Mouse (Mus musculus): ENCODE results near the gene Pgap2.
"Not testable (repeated sequence)": the region's sequence is repeated elsewhere in the genome, so short reads cannot be mapped to it uniquely, and the experiment has no call there.

Pgap2 gene

GRCm38 (mm10) chr7:102242371-102242770, 32.4 kb downstream of the Pgap2 start:
- DNase-seq (ENCODE audit: low read depth, low spot score): no peak

- no peak for DNase-seq (ENCODE audit: low read depth, low spot score)
Measured at GRCm38 (mm10) chr7:102242917-102243316, 32.9 kb downstream of the Pgap2 start.

- DNase-seq (ENCODE audit: low read depth, low spot score): no peak
Measured at GRCm38 (mm10) chr7:102243870-102244269, 33.9 kb downstream of the Pgap2 start.

- no peak for DNase-seq (ENCODE audit: low read depth, low spot score)
Measured at GRCm38 (mm10) chr7:102244782-102245535, 35.0 kb downstream of the Pgap2 start.

- DNase-seq (ENCODE audit: low read depth, low spot score): no peak
Measured at GRCm38 (mm10) chr7:102245775-102246174, 35.8 kb downstream of the Pgap2 start.

GRCm38 (mm10) chr7:102246265-102246664, 36.3 kb downstream of the Pgap2 start:
- DNase-seq (ENCODE audit: low read depth, low spot score): no peak

- DNase-seq (ENCODE audit: low read depth, low spot score): no peak
Measured at GRCm38 (mm10) chr7:102246956-102247797, 37.2 kb downstream of the Pgap2 start.

- no peak for DNase-seq (ENCODE audit: low read depth, low spot score)
Measured at GRCm38 (mm10) chr7:102248691-102249404, 38.8 kb downstream of the Pgap2 start.

- DNase-seq (ENCODE audit: low read depth, low spot score): no peak
Measured at GRCm38 (mm10) chr7:102249531-102249895, 39.5 kb downstream of the Pgap2 start.

- peak; percentile 62 for DNase-seq (ENCODE audit: low read depth, low spot score)
Measured at GRCm38 (mm10) chr7:102249896-102250630, 40.1 kb downstream of the Pgap2 start.

GRCm38 (mm10) chr7:102250631-102251214, 40.7 kb downstream of the Pgap2 start:
- DNase-seq (ENCODE audit: low read depth, low spot score): peak; percentile 87

- DNase-seq (ENCODE audit: low read depth, low spot score): no peak
Measured at GRCm38 (mm10) chr7:102253631-102254030, 43.6 kb downstream of the Pgap2 start.

- no peak for DNase-seq (ENCODE audit: low read depth, low spot score)
Measured at GRCm38 (mm10) chr7:102255954-102256353, 45.9 kb downstream of the Pgap2 start, which contains the start of gene Rhog. Gene Rhog (minus strand): TSS chr7:102256054.

- no peak for DNase-seq (ENCODE audit: low read depth, low spot score)
Measured at GRCm38 (mm10) chr7:102256636-102257035, 46.6 kb downstream of the Pgap2 start.

GRCm38 (mm10) chr7:102258189-102258588, 48.2 kb downstream of the Pgap2 start:
- peak; percentile 77 for DNase-seq (ENCODE audit: low read depth, low spot score)

- DNase-seq (ENCODE audit: low read depth, low spot score): no peak
Measured at GRCm38 (mm10) chr7:102258753-102259152, 48.7 kb downstream of the Pgap2 start.

- DNase-seq (ENCODE audit: low read depth, low spot score): no peak
Measured at GRCm38 (mm10) chr7:102259716-102260479, 49.9 kb downstream of the Pgap2 start.

- DNase-seq (ENCODE audit: low read depth, low spot score): no peak
Measured at GRCm38 (mm10) chr7:102260518-102260917, 50.5 kb downstream of the Pgap2 start.

- DNase-seq (ENCODE audit: low read depth, low spot score): no peak
Measured at GRCm38 (mm10) chr7:102263020-102263419, 53.0 kb downstream of the Pgap2 start.

GRCm38 (mm10) chr7:102266021-102266400, 56.0 kb downstream of the Pgap2 start:
- not testable (repeated sequence) for DNase-seq (ENCODE audit: low read depth, low spot score)

Measured in skeletal muscle tissue, adult 2 months (tissue).